Mouse (Mus musculus) erythroblast, embryonic 14.5 days (primary cell): ENCODE data around the gene Irak3. TPM values are rescaled to one million over a fixed set of nuclear protein-coding genes. Genes with fewer than 3 reads are reported as not detected.

ENCODE experiments used
- H3K27me3 ChIP-seq: 2 replicates; pipeline ENCODE4 v1.6.1; 2012; ENCODE audit warnings: inconsistent platforms; ENCODE audit not compliant: control insufficient read depth
- H3K36me3 ChIP-seq: 2 replicates; pipeline ENCODE4 v1.6.1; 2012; ENCODE audit warnings: mild to moderate bottlenecking, inconsistent platforms; ENCODE audit not compliant: control insufficient read depth
- H3K4me1 ChIP-seq: 2 replicates; pipeline ENCODE4 v1.6.1; 2012; ENCODE audit warnings: inconsistent platforms; ENCODE audit not compliant: control insufficient read depth
- H3K4me3 ChIP-seq: replicated peaks from 2 replicates; pipeline ENCODE3; 2012; ENCODE audit warnings: moderate library complexity, mild to moderate bottlenecking, inconsistent platforms
- H3K9me3 ChIP-seq: 2 replicates; pipeline ENCODE4 v1.6.1; 2012; ENCODE audit warnings: low read length, inconsistent platforms, mixed read lengths; ENCODE audit not compliant: control insufficient read depth
- GATA1 ChIP-seq: IDR thresholded peaks from 2 replicates; pipeline ENCODE4 v1.6.1; 2012; ENCODE audit warnings: low read length, inconsistent platforms, mixed read lengths
- TAL1 ChIP-seq: IDR thresholded peaks from 3 replicates; pipeline ENCODE4 v1.6.1; 2012; ENCODE audit warnings: low read length, inconsistent platforms, mixed read lengths
- polyA plus RNA-seq: library from polyadenylated mRNA; stranded (reverse); fragments of >175 nt; gene quantifications from 2 replicates; pipeline ENCODE4 v1.2.3, GENCODE M21; 2012

Gene Irak3
- polyA plus RNA-seq, result 0.03 TPM in 1 of 2 replicates, not detected in the other

- peaks cover 17% of the 10 kb centered on the region for H3K4me1 ChIP-seq
- TF ChIP-seq GATA1 (no peak), TAL1 (no peak)
- no peaks in the 10 kb centered on the region for H3K36me3 ChIP-seq
- H3K4me3 ChIP-seq, result peak within 1 kb of the TSS; percentile 66
- no peaks in the 10 kb centered on the region; the same call in 1 of the 2 replicates for H3K9me3 ChIP-seq
- H3K27me3 ChIP-seq, result peaks cover 39% of the 10 kb centered on the region
Observed at GRCm38 (mm10) chr10:120201961-120202402, at the start of gene Irak3. TSS of gene Irak3 (minus strand) at chr10:120202130.

DNA sequence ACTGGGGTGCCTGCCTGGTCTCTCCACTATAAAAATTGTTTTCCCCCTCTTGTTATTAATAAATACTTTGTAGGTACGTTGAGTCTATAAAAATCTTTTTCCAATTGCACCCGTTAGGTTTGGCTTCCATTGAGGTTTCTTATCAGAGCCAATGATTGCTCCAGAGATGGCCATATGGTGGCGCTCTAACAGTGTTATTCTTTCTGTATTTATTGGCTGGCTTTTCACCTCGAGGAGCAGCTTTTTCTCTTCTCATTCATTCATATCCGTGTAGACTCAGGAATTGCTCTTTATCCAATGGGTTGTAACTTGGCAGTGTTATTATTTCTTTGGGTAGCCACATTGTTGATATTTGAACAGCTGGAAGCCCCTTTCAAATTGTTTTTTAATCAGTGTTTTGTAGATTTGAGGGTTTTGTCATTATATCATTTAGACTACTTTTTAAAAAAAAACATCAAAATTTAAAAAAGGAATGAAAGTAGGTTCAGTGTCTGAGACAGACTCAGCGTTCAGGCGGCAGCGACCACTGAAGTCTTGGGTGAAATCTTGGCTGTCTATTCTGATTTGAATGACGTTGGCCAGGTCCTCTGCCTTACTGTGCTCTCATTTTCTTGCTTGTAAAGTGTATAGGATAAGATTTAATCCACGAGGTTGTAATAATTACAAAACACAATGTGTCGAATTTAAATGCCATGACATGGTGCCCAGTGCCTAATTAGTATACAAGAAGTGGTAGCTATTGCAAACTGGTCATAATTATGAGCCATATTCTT lies 49.2 kb upstream of the Irak3 start:
- peaks cover 4% of the 10 kb centered on the region; the same call in 1 of the 2 replicates for H3K27me3 ChIP-seq
- H3K9me3 ChIP-seq, result no peaks in the 10 kb centered on the region
- no peak overlapping the region for H3K4me3 ChIP-seq
- TF ChIP-seq TAL1, result no peak
- no peak for TF ChIP-seq GATA1
- no peaks in the 10 kb centered on the region for H3K4me1 ChIP-seq
- H3K36me3 ChIP-seq, result no peaks in the 10 kb centered on the region

- Histone ChIP-seq H3K4me3 (no peak overlapping the region), H3K4me1 (no peaks in the 10 kb centered on the region), H3K36me3 (no peaks in the 10 kb centered on the region), H3K27me3 (no peaks in the 10 kb centered on the region; the same call in 1 of the 2 replicates), H3K9me3 (no peaks in the 10 kb centered on the region)
- TF ChIP-seq TAL1, result no peak
- TF ChIP-seq GATA1, result no peak
Observed at GRCm38 (mm10) chr10:120246994-120247750, 45.2 kb upstream of the Irak3 start.

GRCm38 (mm10) chr10:120245681-120246080 lies 43.8 kb upstream of the Irak3 start:
- TF ChIP-seq GATA1 (no peak), TAL1 (no peak)
- H3K27me3 ChIP-seq, result no peaks in the 10 kb centered on the region
- no peaks in the 10 kb centered on the region for H3K4me1 ChIP-seq
- H3K9me3 ChIP-seq, result no peaks in the 10 kb centered on the region
- no peak overlapping the region for H3K4me3 ChIP-seq
- no peaks in the 10 kb centered on the region for H3K36me3 ChIP-seq

- H3K4me3 ChIP-seq, result no peak overlapping the region
- no peaks in the 10 kb centered on the region; the same call in 1 of the 2 replicates for H3K27me3 ChIP-seq
- no peaks in the 10 kb centered on the region for H3K36me3 ChIP-seq
- no peaks in the 10 kb centered on the region for H3K9me3 ChIP-seq
- TF ChIP-seq GATA1 (no peak), TAL1 (no peak)
- H3K4me1 ChIP-seq, result no peaks in the 10 kb centered on the region
Observed at GRCm38 (mm10) chr10:120242421-120242820, 40.5 kb upstream of the Irak3 start.

GRCm38 (mm10) chr10:120239476-120239875 lies 37.5 kb upstream of the Irak3 start:
- no peaks in the 10 kb centered on the region for H3K4me1 ChIP-seq
- H3K36me3 ChIP-seq, result no peaks in the 10 kb centered on the region
- no peak overlapping the region for H3K4me3 ChIP-seq
- TF ChIP-seq TAL1, result no peak
- TF ChIP-seq GATA1, result no peak
- H3K27me3 ChIP-seq, result no peaks in the 10 kb centered on the region; the same call in 1 of the 2 replicates
- H3K9me3 ChIP-seq, result no peaks in the 10 kb centered on the region

- H3K36me3 ChIP-seq, result no peaks in the 10 kb centered on the region; the same call in 1 of the 2 replicates
- H3K9me3 ChIP-seq, result no peaks in the 10 kb centered on the region
- no peak overlapping the region for H3K4me3 ChIP-seq
- TF ChIP-seq GATA1, result no peak
- no peak for TF ChIP-seq TAL1
- peaks cover 2% of the 10 kb centered on the region; the same call in 1 of the 2 replicates for H3K4me1 ChIP-seq
- no peaks in the 10 kb centered on the region; the same call in 1 of the 2 replicates for H3K27me3 ChIP-seq
Observed at GRCm38 (mm10) chr10:120238241-120238640, 36.3 kb upstream of the Irak3 start.

DNA sequence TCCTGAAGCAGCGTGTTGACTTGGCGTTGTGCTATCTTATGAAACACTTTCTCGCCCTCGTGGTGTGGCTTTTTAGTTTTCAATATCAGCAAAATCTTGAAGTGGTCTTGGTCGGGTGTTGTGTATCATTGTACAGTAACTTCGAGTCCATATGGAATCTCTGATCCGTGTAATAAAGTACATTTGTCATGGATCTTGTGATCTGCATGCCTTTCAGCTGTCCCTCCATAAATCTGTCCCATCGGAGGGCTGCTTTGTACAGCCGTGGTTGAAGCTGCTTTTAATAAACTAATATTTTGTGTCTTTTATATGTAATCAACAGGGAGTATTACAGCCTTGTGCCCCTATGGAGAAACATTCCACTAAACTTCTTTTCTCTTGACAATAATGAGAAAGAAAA lies 34.9 kb upstream of the Irak3 start:
- no peak for TF ChIP-seq TAL1
- TF ChIP-seq GATA1, result no peak
- Histone ChIP-seq H3K4me1 (peaks cover 2% of the 10 kb centered on the region; the same call in 1 of the 2 replicates), H3K4me3 (no peak overlapping the region), H3K9me3 (no peaks in the 10 kb centered on the region), H3K27me3 (no peaks in the 10 kb centered on the region; the same call in 1 of the 2 replicates), H3K36me3 (peaks cover 12% of the 10 kb centered on the region)
